Mouse (Mus musculus): ENCODE measurements around the gene Marc1.

DNA sequence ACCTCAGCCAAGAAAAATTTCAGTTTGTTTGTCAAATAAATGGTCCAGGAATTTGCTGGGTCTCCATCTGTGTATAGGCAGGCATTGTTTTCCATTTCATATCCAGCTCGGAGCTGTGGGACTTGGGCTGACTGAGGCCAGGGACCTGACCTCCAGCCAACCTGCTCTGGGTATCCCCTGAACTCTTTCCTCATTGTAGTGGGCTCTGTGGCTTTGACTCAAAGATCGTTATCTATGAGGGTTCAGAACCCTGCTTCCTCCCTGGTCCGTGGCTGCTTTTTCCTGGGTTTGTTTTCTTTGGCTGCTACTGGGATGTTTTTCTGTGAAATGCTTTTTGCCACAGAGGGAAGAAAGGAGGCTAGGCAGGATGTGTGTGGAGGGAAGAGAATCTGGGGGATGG lies 42.8 kb upstream of the Marc1 start:
- TF ChIP-seq CTCF (IDR thresholded peaks at IDR 0.05; ENCODE audit: low read depth): no peak
- TF ChIP-seq EP300 (optimal IDR thresholded peaks at IDR 0.05): no peak

All from stomach, postnatal 0 days (tissue).